Mouse (Mus musculus): Measurements from ENCODE around the gene Gm49510. TPM values are rescaled to one million over a fixed set of nuclear protein-coding genes. Genes with fewer than 3 reads are reported as not detected.
"Not testable (repeated sequence)": the region's sequence is repeated elsewhere in the genome, so short reads cannot be mapped to it uniquely, and the experiment has no call there.

The Gm49510 gene
- polyA plus RNA-seq, 1 experiment: 0.12 TPM

- peak; percentile 88 to 97 for DNase-seq (ENCODE audit: low read depth in 1 of 2, low spot score in 2 of 2)
- Histone ChIP-seq H3K36me3 (ENCODE audit: control insufficient read depth, insufficient read depth, low read length) (peaks cover 6% of the 10 kb centered on the region), H3K4me1 (ENCODE audit: control insufficient read depth, insufficient read depth, insufficient read length) (peaks cover 12% of the 10 kb centered on the region; the same call in 1 of the 2 replicates), H3K4me3 (ENCODE audit: extremely low read depth, insufficient read depth, insufficient read length) (peak within 1 kb of the TSS; percentile 78), H3K27ac (ENCODE audit: insufficient read depth, low read length) (peak within 1 kb of the TSS; percentile 99), H3K27me3 (ENCODE audit: control insufficient read depth, insufficient read depth, low read length) (no peaks in the 10 kb centered on the region)
- TF ChIP-seq CTCF (IDR thresholded peaks at IDR 0.05; ENCODE audit: extremely low read depth, insufficient read depth, insufficient read length, insufficient replicate concordance): no peak
- peak; percentile 62 for TF ChIP-seq POLR2A (IDR thresholded peaks at IDR 0.05; ENCODE audit: low read depth, low read length)
- under 1% methylated on average over 71 of the region's 95 CpGs for WGBS
Observed at GRCm38 (mm10) chr15:78876991-78877809, 22.3 kb upstream of the Gm49510 start, which contains the start of gene Gga1. TSS of gene Gga1 (plus strand) at chr15:78877190.

DNA sequence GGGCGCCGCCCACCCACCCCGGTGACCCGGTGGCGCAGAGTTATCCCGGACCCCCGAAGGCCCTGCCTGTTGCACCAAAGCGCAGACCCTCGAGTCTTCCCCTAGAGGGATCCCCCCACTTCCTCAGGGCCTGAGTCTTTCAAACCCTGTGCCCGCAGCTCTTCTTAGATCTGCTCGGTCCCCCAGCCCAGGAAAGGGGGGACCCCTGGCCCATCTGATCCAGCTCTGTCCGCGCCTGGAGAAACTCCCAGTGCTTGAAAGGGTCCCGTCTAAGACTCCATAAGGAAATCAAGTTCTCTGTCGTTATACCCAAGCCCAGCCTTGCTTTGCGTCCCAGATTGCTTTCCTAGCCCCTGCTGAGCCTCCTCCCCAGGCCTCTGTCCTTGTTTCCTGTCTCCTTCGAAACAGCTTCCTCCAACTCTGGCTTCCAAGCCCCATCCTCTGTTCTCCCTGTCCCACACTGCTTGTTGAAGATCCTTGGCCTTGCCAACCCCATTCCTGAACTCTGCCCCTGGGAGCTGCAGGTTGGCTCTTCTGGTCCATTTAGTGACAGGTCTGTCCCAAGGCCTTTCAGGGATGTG lies 21.6 kb upstream of the Gm49510 start:
- Histone ChIP-seq H3K4me3 (ENCODE audit: extremely low read depth, insufficient read depth, insufficient read length) (peak overlapping the region; percentile 78), H3K27ac (ENCODE audit: insufficient read depth, low read length) (peak overlapping the region; percentile 99), H3K36me3 (ENCODE audit: control insufficient read depth, insufficient read depth, low read length) (peaks cover 9% of the 10 kb centered on the region), H3K4me1 (ENCODE audit: control insufficient read depth, insufficient read depth, insufficient read length) (peaks cover 12% of the 10 kb centered on the region; the same call in 1 of the 2 replicates), H3K27me3 (ENCODE audit: control insufficient read depth, insufficient read depth, low read length) (no peaks in the 10 kb centered on the region)
- TF ChIP-seq POLR2A (IDR thresholded peaks at IDR 0.05; ENCODE audit: low read depth, low read length) (no peak), CTCF (IDR thresholded peaks at IDR 0.05; ENCODE audit: extremely low read depth, insufficient read depth, insufficient read length, insufficient replicate concordance) (no peak)
- WGBS: under 1% methylated on average over 17 of the region's 17 CpGs
- DNase-seq (ENCODE audit: low read depth in 1 of 2, low spot score in 2 of 2): peak in 1 of 2 experiments; percentile 26

DNA sequence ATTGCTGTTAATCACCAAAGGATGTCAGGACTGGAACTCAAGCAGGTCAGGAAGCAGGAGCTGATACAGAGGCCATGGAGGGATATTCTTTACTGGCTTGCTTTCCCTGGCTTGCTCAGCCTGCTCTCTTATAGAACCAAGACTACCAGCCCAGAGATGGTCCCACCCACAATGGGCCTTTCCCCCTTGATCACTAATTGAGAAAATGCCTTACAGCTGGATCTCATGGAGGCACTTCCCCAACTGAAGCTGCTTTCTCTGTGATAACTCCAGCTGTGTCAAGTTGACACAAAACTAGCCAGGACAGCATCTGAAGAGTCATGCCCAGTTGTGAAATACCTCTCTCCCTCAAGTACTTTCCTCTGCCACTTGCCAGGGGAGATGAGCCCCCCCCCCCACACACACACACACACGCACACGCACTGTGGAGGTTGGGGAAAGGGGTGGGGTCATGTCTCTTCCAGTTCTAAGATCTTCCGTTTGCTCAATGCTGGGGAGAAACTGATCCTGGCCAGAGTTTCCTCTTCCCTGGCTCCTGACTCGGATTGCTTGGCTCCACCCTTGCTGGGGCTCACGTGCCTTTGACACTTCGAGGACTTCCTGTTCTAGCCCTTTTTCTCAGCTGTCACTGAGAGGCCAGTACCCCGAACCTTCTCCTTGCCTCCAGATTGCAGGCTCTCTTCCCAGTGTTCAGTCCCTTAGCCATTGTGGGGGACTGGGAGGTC lies 20.5 kb upstream of the Gm49510 start:
- H3K4me3 ChIP-seq (ENCODE audit: extremely low read depth, insufficient read depth, insufficient read length); DNase-seq (ENCODE audit: low read depth in 1 of 2, low spot score in 2 of 2): not testable (repeated sequence)

DNA sequence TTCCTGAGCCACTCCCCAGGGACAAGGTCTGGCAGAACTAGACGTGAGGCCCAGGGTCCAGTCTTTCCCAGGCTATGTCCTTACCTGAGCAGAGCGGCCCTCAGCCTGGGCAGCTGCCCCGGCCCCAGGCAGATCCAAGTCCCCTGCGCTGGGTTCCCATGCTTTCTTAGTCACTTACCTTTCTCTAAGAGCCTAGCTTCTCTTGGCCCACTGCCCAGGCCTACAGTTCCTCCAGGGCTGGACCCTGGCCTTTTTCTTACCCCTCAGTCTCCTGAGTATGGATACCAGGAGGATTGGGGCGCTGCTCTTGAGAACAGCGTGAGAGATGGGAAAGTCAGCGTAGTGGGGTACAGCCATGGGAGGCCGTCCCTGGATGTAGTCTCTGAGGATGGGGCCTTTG lies 19.0 kb upstream of the Gm49510 start:
- no peak overlapping the region for H3K4me3 ChIP-seq (ENCODE audit: extremely low read depth, insufficient read depth, insufficient read length)
- TF ChIP-seq CTCF (IDR thresholded peaks at IDR 0.05; ENCODE audit: extremely low read depth, insufficient read depth, insufficient read length, insufficient replicate concordance) (no peak), POLR2A (IDR thresholded peaks at IDR 0.05; ENCODE audit: low read depth, low read length) (no peak)
- H3K27ac ChIP-seq (ENCODE audit: insufficient read depth, low read length): no peak overlapping the region
- DNase-seq (ENCODE audit: low read depth in 1 of 2, low spot score in 2 of 2): no peak
- H3K27me3 ChIP-seq (ENCODE audit: control insufficient read depth, insufficient read depth, low read length): no peaks in the 10 kb centered on the region
- WGBS: 92% methylated on average over 8 of the region's 8 CpGs
- peaks cover 28% of the 10 kb centered on the region for H3K36me3 ChIP-seq (ENCODE audit: control insufficient read depth, insufficient read depth, low read length)
- H3K4me1 ChIP-seq (ENCODE audit: control insufficient read depth, insufficient read depth, insufficient read length): peaks cover 12% of the 10 kb centered on the region; the same call in 1 of the 2 replicates

More for the DNA sequence above, 20.5 kb upstream of the Gm49510 start:
- H3K27ac ChIP-seq (ENCODE audit: insufficient read depth, low read length): peak overlapping the region; percentile 27
- 20% methylated on average over 7 of the region's 7 CpGs for WGBS
- H3K27me3 ChIP-seq (ENCODE audit: control insufficient read depth, insufficient read depth, low read length): not testable (repeated sequence)
- H3K36me3 ChIP-seq (ENCODE audit: control insufficient read depth, insufficient read depth, low read length): peaks cover 19% of the 10 kb centered on the region
- H3K4me1 ChIP-seq (ENCODE audit: control insufficient read depth, insufficient read depth, insufficient read length): peaks cover 12% of the 10 kb centered on the region; the same call in 1 of the 2 replicates

GRCm38 (mm10) chr15:78881828-78882227 lies 17.6 kb upstream of the Gm49510 start:
- no peaks in the 10 kb centered on the region for H3K27me3 ChIP-seq (ENCODE audit: control insufficient read depth, insufficient read depth, low read length)
- peaks cover 12% of the 10 kb centered on the region; the same call in 1 of the 2 replicates for H3K4me1 ChIP-seq (ENCODE audit: control insufficient read depth, insufficient read depth, insufficient read length)
- DNase-seq (ENCODE audit: low read depth in 1 of 2, low spot score in 2 of 2): no peak
- 80% methylated on average over 3 of the region's 3 CpGs for WGBS
- H3K4me3 ChIP-seq (ENCODE audit: extremely low read depth, insufficient read depth, insufficient read length): no peak overlapping the region
- no peak overlapping the region for H3K27ac ChIP-seq (ENCODE audit: insufficient read depth, low read length)
- H3K36me3 ChIP-seq (ENCODE audit: control insufficient read depth, insufficient read depth, low read length): peaks cover 35% of the 10 kb centered on the region
- no peak for TF ChIP-seq POLR2A (IDR thresholded peaks at IDR 0.05; ENCODE audit: low read depth, low read length)

- H3K4me3 ChIP-seq (ENCODE audit: extremely low read depth, insufficient read depth, insufficient read length): no peak overlapping the region
- DNase-seq (ENCODE audit: low read depth in 1 of 2, low spot score in 2 of 2): no peak
- H3K36me3 ChIP-seq (ENCODE audit: control insufficient read depth, insufficient read depth, low read length): peaks cover 58% of the 10 kb centered on the region
- peaks cover 7% of the 10 kb centered on the region; the same call in 1 of the 2 replicates for H3K4me1 ChIP-seq (ENCODE audit: control insufficient read depth, insufficient read depth, insufficient read length)
- TF ChIP-seq CTCF (IDR thresholded peaks at IDR 0.05; ENCODE audit: extremely low read depth, insufficient read depth, insufficient read length, insufficient replicate concordance) (no peak), POLR2A (IDR thresholded peaks at IDR 0.05; ENCODE audit: low read depth, low read length) (no peak)
- no peak overlapping the region for H3K27ac ChIP-seq (ENCODE audit: insufficient read depth, low read length)
- no peaks in the 10 kb centered on the region for H3K27me3 ChIP-seq (ENCODE audit: control insufficient read depth, insufficient read depth, low read length)
- WGBS: 84% methylated on average over 12 of the region's 13 CpGs
Observed at GRCm38 (mm10) chr15:78889401-78889853, 10.0 kb upstream of the Gm49510 start.

Data from spleen, adult 2 months (tissue).